Mouse (Mus musculus) lung, postnatal 25 days (tissue): ENCODE measurements at regions not wholly inside any gene's neighbourhood (a gene's known extent, or its start where the extent isn't known, plus 50 kb on each side); places are given as distances from the start of the nearest gene placed in this dataset.
"Not testable (repeated sequence)": the region's sequence is repeated elsewhere in the genome, so short reads cannot be mapped to it uniquely, and the experiment has no call there.

ENCODE experiments used
- DNase-seq: peaks from one replicate; pipeline ENCODE4 v3.0.0; 2022; ENCODE audit warnings: low spot score

GRCm38 (mm10) chr13:75295818-75296217 is 206.2 kb downstream of the Pcsk1 start:
- no peak for DNase-seq

GRCm38 (mm10) chr13:75319780-75320179 is 230.2 kb downstream of the Pcsk1 start:
- no peak for DNase-seq

- no peak for DNase-seq
Observed at GRCm38 (mm10) chr13:75320239-75320638, 230.6 kb downstream of the Pcsk1 start.

- DNase-seq = no peak
Observed at GRCm38 (mm10) chr13:75337054-75337453, 247.4 kb downstream of the Pcsk1 start.

GRCm38 (mm10) chr13:75343422-75343821 is 253.8 kb downstream of the Pcsk1 start:
- DNase-seq = no peak

GRCm38 (mm10) chr13:75366723-75367426 is 277.2 kb downstream of the Pcsk1 start:
- DNase-seq = no peak

GRCm38 (mm10) chr13:75368249-75368800 is 278.7 kb downstream of the Pcsk1 start:
- DNase-seq = no peak

GRCm38 (mm10) chr13:75377100-75377499 is 287.5 kb downstream of the Pcsk1 start:
- DNase-seq = not testable (repeated sequence)

- no peak for DNase-seq
Observed at GRCm38 (mm10) chr13:75377717-75378116, 288.1 kb downstream of the Pcsk1 start.

- no peak for DNase-seq
Observed at GRCm38 (mm10) chr13:75384631-75385340, 295.2 kb downstream of the Pcsk1 start.

GRCm38 (mm10) chr13:75389211-75389610 is 299.6 kb downstream of the Pcsk1 start:
- DNase-seq = no peak

GRCm38 (mm10) chr13:75390177-75390576 is 300.6 kb downstream of the Pcsk1 start:
- DNase-seq = peak; percentile 16

GRCm38 (mm10) chr13:75399846-75400245 is 306.7 kb upstream of the Ell2 start:
- DNase-seq = not testable (repeated sequence)

- DNase-seq = no peak
Observed at GRCm38 (mm10) chr13:75420726-75421125, 285.8 kb upstream of the Ell2 start.

GRCm38 (mm10) chr13:75426971-75427370 is 279.6 kb upstream of the Ell2 start:
- DNase-seq = no peak

GRCm38 (mm10) chr13:75439170-75439569 is 267.4 kb upstream of the Ell2 start:
- no peak for DNase-seq

- DNase-seq = no peak
Observed at GRCm38 (mm10) chr13:75440051-75440450, 266.5 kb upstream of the Ell2 start.

GRCm38 (mm10) chr13:75460335-75460878 is 246.2 kb upstream of the Ell2 start:
- DNase-seq = no peak

- DNase-seq = no peak
Observed at GRCm38 (mm10) chr13:75461273-75461672, 245.3 kb upstream of the Ell2 start.

GRCm38 (mm10) chr13:75467225-75467624 is 239.3 kb upstream of the Ell2 start:
- no peak for DNase-seq

GRCm38 (mm10) chr13:75475828-75476597 is 230.5 kb upstream of the Ell2 start:
- no peak for DNase-seq
